Mouse (Mus musculus) neutrophil, adult 5-6 weeks (primary cell): ENCODE measurements around the gene Maml3. TPM values are rescaled to one million over a fixed set of nuclear protein-coding genes. Genes with fewer than 3 reads are reported as not detected.

Experiments used
- ATAC-seq: fragments of 151-379, 151-347 bp; 2 replicates; pipeline ENCODE4 v1.8.0; 2017; ENCODE audit warnings: mild to moderate bottlenecking, moderate TSS enrichment; ENCODE audit not compliant: insufficient number of reproducible peaks, poor library complexity, low FRiP score, severe bottlenecking; ENCODE audit errors: extremely low read depth
- total RNA-seq: library from RNA; stranded (forward); fragments of 200-1000 nt; gene quantifications from 2 replicates; pipeline ENCODE4 v1.2.3, GENCODE M21; 2017

The Maml3 gene
- total RNA-seq, 1 experiment from 2014 or later, result 11.9 TPM

DNA sequence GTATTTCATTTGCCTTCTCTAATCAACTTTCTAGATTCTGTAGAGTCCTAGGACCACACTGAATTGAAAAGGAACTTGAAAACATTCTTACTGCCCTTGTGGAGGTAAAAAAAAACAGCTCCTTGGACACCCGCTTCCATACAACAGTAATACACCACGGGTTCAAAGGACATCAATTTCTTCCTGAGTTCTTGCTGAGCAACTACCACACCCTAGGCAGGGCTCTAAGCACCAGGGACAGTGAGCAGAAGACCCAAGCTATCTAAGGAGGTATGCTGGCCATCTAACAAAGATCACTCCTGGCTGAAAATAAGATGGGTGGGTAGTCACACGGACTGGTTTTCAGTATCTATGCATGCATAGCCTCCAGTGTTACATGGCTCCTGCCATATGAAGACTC is 88.7 kb downstream of the Maml3 start:
- ATAC-seq, result no peak

DNA sequence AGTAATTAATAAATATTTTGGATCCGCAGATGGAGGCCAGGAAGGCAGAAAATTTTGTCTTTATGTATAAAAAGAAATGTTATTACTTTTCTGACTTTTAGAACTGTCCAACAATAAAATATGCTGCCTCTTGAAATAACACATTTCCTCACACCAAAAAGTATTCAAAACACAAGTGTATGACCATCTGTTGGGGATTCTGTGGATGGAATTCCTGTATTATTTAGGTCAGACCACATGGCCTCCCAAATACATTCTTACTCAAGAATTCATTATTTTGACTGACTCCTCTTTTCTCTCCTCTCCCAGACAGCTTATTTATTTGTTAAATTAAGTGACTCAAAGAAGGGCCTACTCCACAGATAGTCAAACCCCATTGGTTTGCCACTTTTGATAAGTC is 89.3 kb downstream of the Maml3 start:
- ATAC-seq, result no peak

DNA sequence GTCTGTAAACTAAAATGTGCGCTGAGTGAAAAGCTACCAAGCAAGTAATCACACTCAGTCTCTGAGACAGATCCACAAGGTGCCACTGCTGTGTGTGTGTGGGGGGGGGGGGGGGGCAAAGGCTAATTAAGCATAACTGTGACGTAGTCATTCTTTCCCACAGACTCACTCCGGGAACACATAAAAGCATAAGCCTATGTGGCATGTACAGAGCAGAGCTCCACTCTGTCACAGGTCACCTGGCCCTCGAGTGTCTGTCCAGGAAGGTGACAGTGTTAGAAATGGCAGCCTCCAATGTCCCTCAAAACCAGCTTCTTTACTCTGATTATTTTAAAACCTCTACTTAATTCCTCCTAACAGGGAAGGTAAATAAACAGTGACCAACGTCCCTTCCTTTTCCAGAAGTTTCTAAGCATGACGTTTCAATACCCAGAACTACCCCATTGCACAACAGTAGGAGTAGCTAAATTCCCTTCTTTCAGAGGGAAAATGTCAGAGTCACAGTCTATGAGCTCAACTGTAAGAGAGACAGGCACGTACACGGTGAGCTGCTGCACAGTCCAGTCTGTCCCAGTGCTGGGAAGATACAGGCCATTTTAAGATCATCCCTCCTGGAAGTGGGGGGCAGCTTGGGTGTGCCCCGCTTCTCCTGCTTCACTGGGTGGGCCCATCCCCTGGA is 93.7 kb downstream of the Maml3 start:
- no peak for ATAC-seq

DNA sequence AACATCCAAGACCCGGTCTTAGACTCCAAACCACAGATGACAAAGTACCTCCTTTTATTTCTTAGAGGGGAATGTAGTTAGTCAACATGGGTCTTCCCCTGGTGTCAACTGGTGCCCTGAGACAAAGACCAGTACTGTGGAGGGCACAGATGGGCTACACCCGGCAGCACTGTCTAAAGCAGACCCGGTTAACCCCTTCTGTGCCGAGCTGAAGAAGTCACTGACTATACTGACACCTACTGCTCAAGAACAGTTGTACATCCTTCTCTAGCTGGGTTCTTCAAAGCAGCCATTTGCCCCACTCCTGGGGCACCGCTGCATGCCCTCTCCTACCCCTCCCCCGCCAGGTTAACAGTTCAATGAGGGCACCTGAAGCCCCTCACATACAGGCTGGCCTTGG is 95.6 kb downstream of the Maml3 start:
- ATAC-seq, result peak; percentile 37; the same call in 1 of the 2 replicates

DNA sequence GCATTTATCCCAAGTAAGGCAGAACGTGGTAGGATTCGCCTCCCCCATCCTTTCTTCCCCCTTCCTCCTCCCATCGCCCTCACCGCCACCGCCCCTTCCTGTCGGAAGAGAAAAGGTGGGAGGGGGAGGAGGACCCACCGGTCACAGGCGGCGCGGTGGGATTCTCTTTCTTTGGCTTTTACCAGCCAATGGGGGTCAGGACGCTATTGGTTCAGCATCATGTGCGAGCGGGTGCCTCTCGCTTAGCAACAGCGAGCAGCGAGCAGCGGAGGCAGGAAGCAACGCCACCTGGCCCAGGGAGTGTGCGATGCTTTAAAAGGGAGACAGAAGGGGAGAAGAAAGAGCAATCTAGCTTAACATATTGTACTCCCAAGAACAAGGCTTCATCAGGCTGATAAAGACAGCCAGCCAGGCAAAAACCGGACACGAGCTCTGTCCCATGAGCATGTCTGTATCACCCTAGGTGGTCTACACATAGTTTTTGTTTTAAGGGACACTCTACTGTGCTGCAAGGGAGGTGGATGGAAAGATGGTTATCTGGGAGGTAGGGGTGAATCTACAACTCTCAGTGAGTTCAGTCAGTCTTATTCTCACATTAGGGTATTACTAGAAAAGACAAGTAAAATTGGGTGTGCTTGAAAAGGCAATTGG is 97.1 kb downstream of the Maml3 start:
- ATAC-seq, result peak; percentile 78

DNA sequence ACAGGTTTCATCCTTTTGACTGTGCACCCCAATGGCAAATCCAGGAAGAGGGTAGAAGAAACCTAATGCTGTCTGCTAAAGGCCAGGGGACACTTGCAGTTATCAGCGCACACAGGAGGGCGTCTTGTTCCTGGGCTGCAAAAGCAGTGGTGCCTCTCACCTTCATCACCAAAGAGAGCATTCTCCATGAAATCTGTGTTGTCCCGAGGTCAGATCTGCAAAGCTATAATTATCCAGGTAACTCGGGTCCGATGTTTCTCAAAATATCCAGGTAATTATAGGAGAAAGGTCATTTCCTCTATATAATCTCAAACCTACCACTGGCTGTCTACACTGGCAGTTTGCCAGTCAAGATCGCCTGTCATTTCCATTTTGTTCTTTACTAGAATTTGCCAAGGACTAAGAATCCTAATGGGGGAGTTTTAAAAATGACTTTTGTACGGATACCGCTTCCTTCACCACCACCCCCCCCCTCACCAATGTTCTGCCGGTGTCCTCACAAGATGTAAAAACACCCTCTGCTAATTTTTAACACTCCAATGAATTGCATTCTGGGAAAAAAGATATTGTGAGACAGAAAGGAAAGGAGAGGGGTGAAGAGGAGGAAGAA is 98.0 kb downstream of the Maml3 start:
- ATAC-seq, result no peak

DNA sequence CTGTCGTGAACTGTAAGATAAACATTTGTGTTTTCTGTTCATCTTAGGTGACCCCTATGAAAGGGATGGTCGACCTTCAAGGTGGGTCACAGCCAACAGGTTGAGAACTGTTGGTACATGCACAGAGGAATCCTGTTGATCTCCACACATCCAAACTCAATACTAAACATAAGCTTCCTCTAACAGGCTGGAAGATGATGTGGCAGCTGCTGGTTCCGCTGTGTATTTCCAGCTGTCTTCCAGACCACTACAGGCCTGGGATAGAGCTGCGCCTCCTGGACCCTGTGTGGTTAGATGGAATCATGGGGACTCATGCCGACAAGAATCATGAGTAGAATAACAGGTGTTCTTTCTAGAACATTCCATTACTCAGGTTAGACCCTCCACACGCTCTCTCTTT is 101.2 kb downstream of the Maml3 start:
- ATAC-seq, result no peak

DNA sequence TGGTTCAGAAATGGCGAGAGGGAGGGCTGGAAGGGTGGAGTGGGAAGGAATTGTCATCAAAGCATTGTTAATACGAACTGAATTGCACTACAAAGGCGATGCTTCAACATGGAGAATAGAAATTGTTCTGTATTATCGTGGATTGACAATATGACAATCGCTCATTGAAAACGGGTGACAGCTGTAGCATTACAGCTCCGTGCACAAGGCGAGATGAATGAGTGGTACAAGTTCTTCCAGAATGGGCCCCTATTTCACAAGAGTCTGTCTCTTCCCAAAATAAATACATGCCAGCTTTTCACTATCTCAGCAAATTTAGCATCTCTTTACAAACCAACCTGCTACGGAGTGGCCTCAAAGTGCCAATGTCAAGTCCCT is 103.4 kb downstream of the Maml3 start:
- ATAC-seq, result no peak

DNA sequence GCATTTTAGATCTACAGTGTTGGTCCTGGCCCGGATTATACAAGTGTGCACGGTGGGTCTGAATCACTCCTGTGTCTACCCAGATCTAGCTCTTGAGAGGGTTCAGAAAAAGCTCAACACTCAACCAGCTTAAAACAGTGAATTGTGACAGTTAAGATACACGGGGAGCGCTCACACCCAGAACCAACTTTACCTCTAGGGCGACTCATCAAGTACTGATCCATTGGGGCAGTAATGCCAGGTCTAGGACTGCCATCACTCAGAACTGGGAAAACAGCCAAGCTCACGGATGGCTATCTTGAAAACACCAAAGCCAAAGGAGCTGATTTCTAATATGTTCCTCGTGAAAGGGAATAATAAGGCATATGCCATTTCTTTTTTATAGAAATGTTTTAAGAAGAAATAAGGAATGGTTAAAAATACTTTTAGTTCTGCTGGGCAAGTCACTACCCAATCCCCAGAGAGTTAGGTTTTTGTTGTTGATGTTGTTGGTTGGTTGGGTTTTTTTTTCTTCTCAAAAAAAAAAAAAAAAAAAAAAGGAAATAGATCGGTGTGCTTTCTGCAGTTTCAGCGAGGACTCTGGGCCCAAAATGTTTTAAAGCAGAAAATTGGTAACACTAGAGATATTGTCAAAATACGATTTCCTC is 103.9 kb downstream of the Maml3 start:
- ATAC-seq, result no peak

DNA sequence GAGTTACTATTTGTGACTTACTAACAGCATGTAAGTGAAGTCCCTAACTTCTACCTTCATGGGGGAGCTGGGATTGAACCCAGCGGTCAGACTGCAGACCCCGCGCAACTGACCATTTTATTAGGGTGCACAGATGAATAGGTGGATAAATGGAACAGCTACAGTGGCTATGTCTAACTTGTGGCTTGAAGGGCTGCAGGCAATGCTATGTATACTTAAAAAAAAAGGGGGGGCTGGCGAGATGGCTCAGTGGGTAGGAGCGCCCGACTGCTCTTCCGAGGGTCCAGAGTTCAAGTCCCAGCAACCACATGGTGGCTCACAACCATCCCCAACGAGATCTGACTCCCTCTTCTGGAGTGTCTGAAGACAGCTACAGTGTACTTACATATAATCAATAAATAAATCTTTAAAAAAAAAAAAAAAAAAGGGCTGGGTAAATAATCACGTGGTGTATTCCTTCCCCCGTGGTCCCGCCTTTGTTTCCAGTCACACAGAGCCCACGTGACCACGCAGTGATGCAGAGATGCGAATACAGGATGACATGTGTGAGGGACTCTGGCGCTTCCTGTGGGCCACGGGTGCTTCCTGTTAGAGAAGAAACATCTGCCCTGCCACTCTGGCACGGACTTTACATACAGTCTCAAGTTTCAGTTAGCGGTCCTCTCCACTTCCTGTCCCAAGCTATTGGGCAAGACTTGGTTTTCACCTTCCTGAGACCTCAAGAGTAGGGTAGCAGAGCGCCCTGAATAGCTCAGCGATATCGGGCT is 105.0 kb downstream of the Maml3 start:
- peak; percentile 95 for ATAC-seq

DNA sequence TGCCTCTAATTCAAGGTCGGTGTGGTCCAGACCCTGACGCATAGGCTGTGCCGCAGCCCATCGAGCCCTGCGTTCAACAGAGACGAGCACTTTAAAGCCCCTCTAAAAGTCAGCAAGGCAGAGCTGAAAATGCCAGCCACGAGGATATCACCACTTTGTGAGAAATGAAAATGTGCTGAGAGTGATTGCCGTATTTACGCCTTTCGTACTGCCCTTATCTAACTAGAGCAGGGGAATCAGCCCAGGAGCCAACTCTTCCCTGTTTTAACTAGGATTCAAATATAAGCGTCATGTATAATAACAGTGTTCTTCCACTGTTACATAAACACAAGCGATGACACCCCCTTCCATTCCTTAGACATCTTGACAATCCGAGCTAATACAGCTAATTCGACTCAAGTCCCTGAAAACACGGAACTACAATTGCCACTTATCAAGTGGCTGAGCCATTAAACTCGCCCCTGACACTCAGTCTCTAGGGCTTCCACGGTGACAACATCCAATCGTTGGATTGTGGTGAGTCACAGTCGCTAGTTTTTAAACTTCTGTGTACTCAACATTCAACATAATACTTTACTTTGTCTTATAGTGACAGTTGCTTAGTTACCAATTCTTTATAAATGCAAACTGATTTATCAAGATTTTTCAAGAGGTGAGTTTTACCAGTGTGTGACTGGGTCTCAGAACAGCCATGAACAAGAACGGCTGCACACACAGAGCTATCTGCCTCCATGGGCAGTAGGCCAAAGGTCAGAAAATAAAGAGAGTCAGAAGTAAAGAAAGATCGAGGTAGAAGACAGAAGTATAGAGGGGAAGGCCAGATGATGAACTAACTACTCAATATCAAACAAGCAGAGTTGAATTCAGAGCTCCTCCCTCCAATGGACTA is 106.1 kb downstream of the Maml3 start:
- no peak for ATAC-seq

DNA sequence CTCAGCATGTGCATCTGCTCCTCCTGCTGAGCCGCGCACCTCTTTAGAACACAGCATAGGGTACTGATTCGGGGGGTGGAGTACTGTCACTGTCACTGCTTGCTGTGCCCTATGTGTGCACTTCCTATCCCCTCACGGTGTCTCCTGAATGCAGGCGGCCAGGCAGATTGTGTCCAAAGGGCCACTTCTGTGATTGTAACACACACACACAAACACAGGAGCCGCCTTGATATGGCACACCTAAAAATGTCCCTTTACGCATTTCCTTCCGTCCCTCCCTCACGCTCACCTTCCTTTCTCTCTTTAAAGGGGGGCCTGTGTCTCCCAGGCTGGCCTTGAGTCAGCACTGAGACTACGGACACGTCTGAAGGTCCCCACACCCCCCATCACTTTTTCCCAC is 107.3 kb downstream of the Maml3 start:
- no peak for ATAC-seq

DNA sequence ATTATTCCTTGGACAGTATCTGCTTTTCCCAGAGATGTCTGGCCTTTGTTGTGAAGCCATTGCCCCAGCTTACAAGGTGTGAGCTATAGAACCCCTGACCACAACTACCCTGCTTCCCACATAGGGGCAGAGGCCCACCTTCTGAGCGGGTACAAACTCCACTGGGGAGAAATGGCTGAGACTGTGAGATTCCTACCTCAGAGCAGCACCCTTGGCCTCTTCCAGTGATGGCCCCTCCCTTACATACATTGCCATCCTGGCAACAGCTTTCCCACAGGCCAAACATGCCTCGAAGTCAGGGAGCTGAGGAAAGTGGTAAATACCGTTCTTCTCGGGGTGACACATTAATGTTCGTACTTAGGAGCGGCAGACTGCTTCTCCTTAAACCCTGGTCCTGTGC is 118.4 kb downstream of the Maml3 start:
- no peak for ATAC-seq

DNA sequence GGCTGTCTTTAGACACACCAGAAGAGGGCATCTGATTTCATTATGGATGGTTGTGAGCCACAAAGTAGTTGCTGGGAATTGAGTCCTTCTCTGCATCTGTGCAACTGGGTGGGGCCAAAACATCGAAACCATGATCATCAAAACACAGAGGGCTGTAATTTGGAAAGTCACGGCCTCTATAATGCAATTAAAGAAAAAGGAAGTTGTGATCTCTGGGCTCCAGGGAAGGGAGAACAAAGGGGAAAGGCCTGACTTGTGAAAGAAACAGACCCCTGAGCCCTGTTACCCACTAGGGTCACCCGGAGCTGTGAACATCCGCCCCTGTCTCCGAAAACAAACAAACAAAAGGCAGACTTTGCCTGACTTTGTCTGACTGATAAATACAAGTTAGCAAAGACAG is 123.4 kb downstream of the Maml3 start:
- no peak for ATAC-seq

DNA sequence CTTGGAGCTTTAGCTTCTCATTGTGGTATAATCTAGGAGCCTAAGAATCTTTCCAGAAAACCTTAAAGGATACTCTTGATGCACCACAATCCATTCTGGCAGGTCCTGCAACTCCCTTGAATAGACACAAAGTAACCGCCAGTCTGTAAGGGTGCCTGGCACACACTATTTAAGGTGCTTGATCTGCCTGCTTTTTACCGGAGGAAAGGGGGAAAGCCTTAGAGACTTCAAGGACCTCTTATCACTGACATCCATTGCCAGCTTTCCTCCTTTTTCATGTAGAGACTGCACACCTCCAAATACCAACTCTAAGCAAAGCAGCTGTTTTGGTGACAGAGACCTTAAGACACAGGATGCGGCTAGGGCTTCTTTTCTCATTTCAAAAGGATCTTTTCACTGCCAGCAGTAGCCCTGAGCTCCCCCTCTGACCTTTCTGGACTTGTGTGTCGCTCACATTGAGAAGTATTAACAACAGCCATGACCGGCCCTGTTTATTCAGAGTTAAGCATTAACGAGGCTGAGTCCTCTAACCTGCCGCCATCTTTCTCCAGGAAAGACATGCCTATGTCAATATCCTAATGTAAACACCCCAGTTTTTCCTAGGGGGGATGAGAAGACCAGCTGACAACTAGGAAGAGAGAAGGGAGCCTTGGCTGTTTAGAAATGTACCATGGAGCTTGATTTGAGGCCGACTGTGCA is 127.1 kb downstream of the Maml3 start:
- ATAC-seq, result no peak

DNA sequence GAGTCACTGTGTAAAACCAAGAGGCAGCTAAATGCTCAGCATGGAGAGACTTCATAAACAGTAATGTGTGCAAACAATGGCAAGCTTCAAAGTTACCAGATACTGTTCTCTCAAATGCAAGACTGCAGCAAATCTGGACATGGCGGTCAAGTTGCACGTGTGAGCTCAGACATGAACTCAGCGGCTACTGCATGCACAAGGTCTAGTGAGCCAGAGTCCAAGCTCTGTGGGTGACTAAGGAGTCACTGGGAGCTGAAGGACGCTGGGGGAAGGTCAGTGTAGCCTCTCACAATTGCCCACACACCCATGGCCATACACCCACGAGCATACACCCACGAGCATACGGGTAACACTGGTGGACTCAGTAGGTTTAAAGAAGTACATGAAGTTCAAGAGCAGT is 130.3 kb downstream of the Maml3 start:
- ATAC-seq, result no peak

DNA sequence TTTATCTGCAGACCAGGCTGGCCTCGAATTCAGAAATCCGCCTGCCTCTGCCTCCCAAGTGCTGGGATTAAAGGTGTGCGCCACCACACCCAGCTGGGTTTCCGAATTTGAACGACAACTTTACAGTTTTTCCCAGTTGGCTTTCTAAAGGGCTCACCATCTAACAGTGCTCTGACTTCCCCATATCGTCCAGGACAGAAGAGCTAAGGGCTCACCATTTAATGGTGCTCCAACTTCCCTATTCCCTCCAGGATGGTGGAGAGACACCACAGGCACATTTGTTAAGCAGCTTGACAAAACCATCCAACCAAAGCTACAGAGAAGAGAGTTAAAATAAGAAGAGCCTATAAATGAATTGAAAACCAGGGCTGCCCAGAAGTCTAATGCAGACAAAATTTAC is 130.7 kb downstream of the Maml3 start:
- no peak for ATAC-seq

DNA sequence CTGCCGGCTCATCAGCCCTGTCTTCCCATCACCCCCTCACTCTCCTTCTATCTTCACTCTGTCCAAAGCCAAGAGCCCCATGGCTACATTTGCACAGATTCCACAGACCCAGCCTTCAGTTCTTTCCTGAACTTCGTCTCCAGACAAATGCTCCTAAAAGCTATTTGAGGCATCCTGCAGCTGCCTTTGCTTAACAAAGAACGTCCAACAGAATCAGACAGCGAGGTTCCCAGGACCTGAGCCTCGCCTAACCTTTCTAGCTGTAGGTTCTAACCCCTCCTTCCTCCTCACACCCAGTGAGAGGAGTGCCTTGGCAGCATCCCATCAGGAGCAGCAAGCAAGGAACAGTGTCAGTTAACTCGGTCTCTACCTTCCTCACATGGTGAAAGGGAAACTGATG is 132.3 kb downstream of the Maml3 start:
- no peak for ATAC-seq
